Mouse (Mus musculus) liver, embryonic 12.5 days (tissue): ENCODE results near the gene Irf4. TPM values are rescaled to one million over a fixed set of nuclear protein-coding genes. Genes with fewer than 3 reads are reported as not detected.

Experiments used
- ATAC-seq: fragments of 200-750 bp; cut with Nextera tagmentation; 2 replicates; pipeline ENCODE4 v1.8.0; 2017; ENCODE audit warnings: moderate number of reproducible peaks, mild to moderate bottlenecking, moderate library complexity
- H3K27ac ChIP-seq: fragments of 300-500 bp; sonication (generic); 2 replicates; pipeline ENCODE4 v1.5.1; 2016; ENCODE audit warnings: mild to moderate bottlenecking
- H3K27me3 ChIP-seq: fragments of 300-500 bp; sonication (generic); replicated peaks from 2 replicates; pipeline ENCODE4 v1.6.1; 2016; ENCODE audit warnings: mild to moderate bottlenecking, moderate library complexity
- H3K36me3 ChIP-seq: fragments of 300-500 bp; sonication (generic); 2 replicates; pipeline ENCODE4 v1.6.1; 2016; ENCODE audit warnings: mild to moderate bottlenecking, moderate library complexity
- H3K4me1 ChIP-seq: fragments of 300-500 bp; sonication (generic); 2 replicates; pipeline ENCODE4 v1.6.1; 2016
- H3K4me2 ChIP-seq: fragments of 300-500 bp; sonication (generic); 2 replicates; pipeline ENCODE4 v1.6.1; 2016; ENCODE audit warnings: mild to moderate bottlenecking, moderate library complexity
- H3K4me3 ChIP-seq: fragments of 300-500 bp; sonication (generic); 2 replicates; pipeline ENCODE4 v1.5.1; 2016; ENCODE audit warnings: mild to moderate bottlenecking, moderate library complexity
- H3K9ac ChIP-seq: fragments of 300-500 bp; sonication (generic); 2 replicates; pipeline ENCODE4 v1.6.1; 2016; ENCODE audit warnings: mild to moderate bottlenecking, moderate library complexity
- H3K9me3 ChIP-seq: fragments of 300-500 bp; sonication (generic); replicated peaks from 2 replicates; pipeline ENCODE4 v1.6.1; 2016; ENCODE audit warnings: mild to moderate bottlenecking, moderate library complexity
- WGBS: fragments of 180-500 bp; shearing (Covaris S2); methylation state at CpG from one replicate; pipeline ENCODE4 v1.1.7; 2016; ENCODE audit not compliant: insufficient replicate concordance; 5-methylcytosine and 5-hydroxymethylcytosine counted together
- polyA plus RNA-seq: library from polyadenylated mRNA; unstranded; fragments of >200 nt; fragmentation: Nextera tagmentation; extraction: Ambion mirVana; gene quantifications from 2 replicates; pipeline ENCODE4 v1.2.1, GENCODE M21; 2016

Irf4 gene
- polyA plus RNA-seq, 1 experiment from 2014 or later: not detected

- ATAC-seq: no peak
- H3K36me3 ChIP-seq: no peaks in the 10 kb centered on the region
- H3K9ac ChIP-seq: no peak overlapping the region
- no peaks in the 10 kb centered on the region for H3K4me1 ChIP-seq
- H3K27ac ChIP-seq: no peak overlapping the region
- no peak overlapping the region for H3K4me2 ChIP-seq
- H3K4me3 ChIP-seq: no peak overlapping the region
- WGBS: 31% methylated on average over 9 of the region's 9 CpGs
- H3K27me3 ChIP-seq: no peaks in the 10 kb centered on the region
- no peaks in the 10 kb centered on the region for H3K9me3 ChIP-seq
These were observed 43.3 kb downstream of the Irf4 start for GRCm38 (mm10) chr13:30792308-30792707.

DNA sequence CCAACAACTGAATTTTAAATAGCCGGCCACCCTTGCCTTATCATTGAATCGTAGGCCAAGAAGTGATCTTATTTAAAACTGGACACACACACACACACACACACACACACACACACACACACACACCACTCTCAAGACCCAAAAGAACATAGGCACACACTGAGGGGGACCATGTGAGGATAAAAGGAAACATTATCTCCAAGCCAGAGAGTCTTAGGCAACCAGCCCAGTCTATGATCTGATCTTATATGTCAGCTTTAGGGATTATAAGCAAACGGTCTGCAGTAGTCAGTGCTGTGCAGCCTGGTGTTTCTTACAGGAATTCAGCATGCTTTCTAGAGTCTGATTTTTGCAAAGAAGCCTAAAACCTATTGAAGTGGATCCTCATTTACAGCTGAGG lies 43.7 kb downstream of the Irf4 start:
- Histone ChIP-seq H3K9me3 (no peaks in the 10 kb centered on the region), H3K4me1 (no peaks in the 10 kb centered on the region), H3K27me3 (no peaks in the 10 kb centered on the region), H3K36me3 (no peaks in the 10 kb centered on the region), H3K9ac (no peak overlapping the region), H3K27ac (no peak overlapping the region), H3K4me2 (no peak overlapping the region), H3K4me3 (no peak overlapping the region)
- 41% methylated on average over 3 of the region's 3 CpGs for WGBS
- no peak for ATAC-seq

DNA sequence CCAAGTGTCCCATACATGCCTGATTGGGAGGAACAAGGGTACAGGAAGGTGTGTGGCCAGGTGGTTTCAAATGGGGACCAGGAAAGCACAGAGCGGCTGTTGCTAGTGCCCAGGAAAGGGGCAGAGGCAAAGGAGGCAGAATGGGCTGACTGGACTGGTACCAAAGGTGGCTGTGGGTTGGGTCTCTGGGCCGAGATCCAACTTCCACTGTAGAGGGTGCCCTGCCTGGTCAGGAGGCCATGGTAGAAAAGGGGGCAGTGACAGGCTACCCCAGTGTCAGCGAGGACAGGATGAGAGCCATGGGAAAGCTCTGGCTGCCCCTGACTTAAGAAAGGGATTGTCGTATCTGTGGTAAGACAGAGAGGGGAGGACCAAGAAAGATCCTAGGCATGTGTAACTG lies 44.2 kb downstream of the Irf4 start:
- no peaks in the 10 kb centered on the region for H3K9me3 ChIP-seq
- no peak overlapping the region for H3K4me3 ChIP-seq
- no peaks in the 10 kb centered on the region for H3K4me1 ChIP-seq
- 65% methylated on average over 4 of the region's 4 CpGs for WGBS
- H3K4me2 ChIP-seq: no peak overlapping the region
- H3K27me3 ChIP-seq: no peaks in the 10 kb centered on the region
- no peak for ATAC-seq
- H3K36me3 ChIP-seq: no peaks in the 10 kb centered on the region
- no peak overlapping the region for H3K9ac ChIP-seq
- H3K27ac ChIP-seq: no peak overlapping the region

DNA sequence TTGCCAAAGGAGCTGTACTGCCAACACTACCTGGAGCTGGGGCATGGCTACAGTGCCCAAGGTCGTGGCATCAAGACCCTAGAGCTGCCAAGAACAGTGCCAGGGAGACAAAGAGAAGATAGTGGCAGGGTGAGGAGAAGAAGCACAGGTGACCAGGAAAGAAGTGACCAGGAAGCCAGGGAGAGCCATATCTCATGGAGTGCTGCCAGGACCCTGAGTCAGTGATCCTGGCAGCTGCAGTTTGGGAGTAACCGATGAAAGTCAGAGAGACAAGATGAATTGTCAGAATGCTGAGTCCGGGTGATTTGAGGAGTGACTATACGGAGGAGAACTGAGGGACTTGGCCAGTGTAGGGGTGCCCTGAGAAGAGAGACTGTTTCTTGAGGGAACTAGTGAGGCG lies 44.6 kb downstream of the Irf4 start:
- Histone ChIP-seq H3K9me3 (no peaks in the 10 kb centered on the region), H3K4me3 (no peak overlapping the region), H3K36me3 (no peaks in the 10 kb centered on the region), H3K9ac (no peak overlapping the region), H3K27ac (no peak overlapping the region), H3K4me2 (no peak overlapping the region), H3K27me3 (no peaks in the 10 kb centered on the region), H3K4me1 (no peaks in the 10 kb centered on the region)
- WGBS: 68% methylated on average over 5 of the region's 5 CpGs
- no peak for ATAC-seq

DNA sequence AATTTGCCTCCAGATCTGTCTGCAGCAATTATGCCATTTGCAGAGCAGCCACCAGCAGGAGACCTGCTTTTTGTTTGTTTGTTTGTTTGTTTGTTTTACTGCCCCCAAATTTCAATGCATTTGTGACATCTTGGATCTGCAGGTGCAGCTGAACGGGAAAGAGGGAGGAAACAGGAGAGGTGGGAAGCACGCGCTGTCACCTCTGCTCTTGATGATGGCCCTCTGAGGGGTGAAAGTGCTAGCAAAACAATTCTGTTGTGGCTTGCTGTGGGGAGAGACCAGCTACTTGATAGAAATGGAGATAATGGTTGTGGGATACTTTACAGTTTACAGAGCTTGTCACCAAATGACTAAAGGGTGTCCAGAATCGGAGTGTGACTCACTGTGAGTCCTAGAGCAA lies 46.9 kb downstream of the Irf4 start:
- H3K27me3 ChIP-seq: no peaks in the 10 kb centered on the region
- no peak overlapping the region for H3K4me3 ChIP-seq
- no peaks in the 10 kb centered on the region for H3K4me1 ChIP-seq
- no peaks in the 10 kb centered on the region for H3K36me3 ChIP-seq
- 79% methylated on average over 4 of the region's 4 CpGs for WGBS
- H3K9me3 ChIP-seq: no peaks in the 10 kb centered on the region
- no peak overlapping the region for H3K27ac ChIP-seq
- no peak overlapping the region for H3K4me2 ChIP-seq
- ATAC-seq: no peak
- H3K9ac ChIP-seq: no peak overlapping the region

- H3K9ac ChIP-seq: no peak overlapping the region
- no peak overlapping the region for H3K4me3 ChIP-seq
- H3K27ac ChIP-seq: no peak overlapping the region
- ATAC-seq: no peak
- no peaks in the 10 kb centered on the region for H3K36me3 ChIP-seq
- no peaks in the 10 kb centered on the region for H3K9me3 ChIP-seq
- WGBS: 66% methylated on average over 4 of the region's 4 CpGs
- no peaks in the 10 kb centered on the region for H3K27me3 ChIP-seq
- H3K4me2 ChIP-seq: no peak overlapping the region
- H3K4me1 ChIP-seq: no peaks in the 10 kb centered on the region
These were observed 52.9 kb downstream of the Irf4 start for GRCm38 (mm10) chr13:30801886-30802285.

GRCm38 (mm10) chr13:30802336-30802955 lies 53.4 kb downstream of the Irf4 start:
- no peak overlapping the region for H3K4me2 ChIP-seq
- H3K27me3 ChIP-seq: no peaks in the 10 kb centered on the region
- no peak overlapping the region for H3K27ac ChIP-seq
- 76% methylated on average over 5 of the region's 5 CpGs for WGBS
- no peak for ATAC-seq
- no peaks in the 10 kb centered on the region for H3K36me3 ChIP-seq
- H3K4me3 ChIP-seq: no peak overlapping the region
- H3K9ac ChIP-seq: no peak overlapping the region
- no peaks in the 10 kb centered on the region for H3K9me3 ChIP-seq
- no peaks in the 10 kb centered on the region for H3K4me1 ChIP-seq

GRCm38 (mm10) chr13:30809240-30809639 lies 60.2 kb downstream of the Irf4 start:
- H3K36me3 ChIP-seq: peaks cover 5% of the 10 kb centered on the region; the same call in 1 of the 2 replicates

DNA sequence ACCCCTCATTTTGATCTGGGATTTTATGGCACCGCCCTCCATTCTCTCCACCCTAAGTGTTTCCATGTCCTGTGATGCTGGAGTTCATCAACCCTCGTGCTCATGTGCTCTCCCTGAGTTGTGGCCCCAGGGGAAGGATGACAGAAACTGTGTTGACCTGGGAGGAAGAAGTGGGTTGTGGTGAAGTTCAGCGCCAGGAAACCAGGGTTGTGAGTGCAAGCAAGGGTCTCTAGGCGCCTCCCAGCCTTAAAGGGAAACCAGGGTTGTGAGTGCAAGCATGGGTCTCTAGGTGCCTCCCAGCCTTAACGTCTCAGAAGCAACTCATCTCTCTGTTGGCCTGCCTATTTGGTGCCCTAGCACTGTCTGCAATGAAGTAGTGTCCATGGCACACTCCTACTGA lies 64.4 kb downstream of the Irf4 start:
- 33% methylated on average over 5 of the region's 5 CpGs for WGBS
- H3K27ac ChIP-seq: no peak overlapping the region
- H3K4me1 ChIP-seq: no peaks in the 10 kb centered on the region
- H3K27me3 ChIP-seq: no peaks in the 10 kb centered on the region
- no peak overlapping the region for H3K4me3 ChIP-seq
- no peak for ATAC-seq
- H3K9ac ChIP-seq: no peak overlapping the region
- peaks cover 29% of the 10 kb centered on the region for H3K36me3 ChIP-seq
- H3K9me3 ChIP-seq: no peaks in the 10 kb centered on the region
- no peak overlapping the region for H3K4me2 ChIP-seq

More at GRCm38 (mm10) chr13:30809240-30809639, 60.2 kb downstream of the Irf4 start:
- no peaks in the 10 kb centered on the region for H3K27me3 ChIP-seq
- no peak overlapping the region for H3K9ac ChIP-seq
- WGBS: 85% methylated on average over 7 of the region's 7 CpGs
- no peak overlapping the region for H3K4me3 ChIP-seq
- H3K27ac ChIP-seq: no peak overlapping the region
- no peak for ATAC-seq
- H3K9me3 ChIP-seq: no peaks in the 10 kb centered on the region
- no peak overlapping the region for H3K4me2 ChIP-seq
- no peaks in the 10 kb centered on the region for H3K4me1 ChIP-seq

DNA sequence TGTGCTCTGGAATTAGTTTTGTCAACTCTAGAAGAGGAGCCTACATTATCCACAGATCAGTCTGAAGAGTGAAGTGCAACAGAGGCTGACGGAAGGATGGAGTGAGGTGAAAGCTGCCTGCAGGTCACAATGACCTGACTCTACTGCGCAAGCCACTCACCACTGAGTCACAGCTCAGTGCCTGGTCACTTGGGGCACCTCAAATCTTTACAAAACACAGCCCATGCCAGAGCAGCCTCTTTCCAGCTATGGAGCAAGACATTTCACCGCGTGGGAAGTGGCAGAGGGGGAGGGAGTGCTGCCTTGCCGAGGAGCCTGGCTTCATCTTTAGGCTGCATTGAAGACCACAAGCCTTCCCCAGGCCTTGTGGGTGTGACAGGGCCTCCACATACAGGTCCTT lies 65.2 kb downstream of the Irf4 start:
- Histone ChIP-seq H3K4me1 (no peaks in the 10 kb centered on the region), H3K36me3 (peaks cover 36% of the 10 kb centered on the region), H3K9me3 (no peaks in the 10 kb centered on the region), H3K4me3 (no peak overlapping the region), H3K27ac (no peak overlapping the region), H3K27me3 (no peaks in the 10 kb centered on the region), H3K9ac (no peak overlapping the region), H3K4me2 (no peak overlapping the region)
- WGBS: 61% methylated on average over 5 of the region's 5 CpGs
- no peak for ATAC-seq

Other genes with a start within 250 kb of the Irf4 start
- 200 and 202 TPM in 2 replicates for gene Uqcrfs1, start 203.9 kb upstream of the Irf4 start, polyA plus RNA-seq
- gene Dusp22, start 89.2 kb upstream of the Irf4 start, polyA plus RNA-seq: 6.7 and 7.1 TPM in 2 replicates
- 0.10 TPM in 1 of 2 replicates, not detected in the other for gene Hus1b, start 198.5 kb downstream of the Irf4 start, polyA plus RNA-seq
- 20.7 and 21.4 TPM in 2 replicates for gene Exoc2, start 224.9 kb downstream of the Irf4 start, polyA plus RNA-seq
- gene Gm5447, start 225.0 kb downstream of the Irf4 start, polyA plus RNA-seq: not detected in 2 replicates